Mouse (Mus musculus) WW6 (cell line): ENCODE measurements around the gene Xpo1.
"Not testable (repeated sequence)": the region's sequence is repeated elsewhere in the genome, so short reads cannot be mapped to it uniquely, and the experiment has no call there.

Experiments
- DNase-seq: peaks from one replicate; pipeline ENCODE4 v3.0.0-alpha.2; 2013; ENCODE audit warnings: low read depth, low spot score

Gene Xpo1

DNA sequence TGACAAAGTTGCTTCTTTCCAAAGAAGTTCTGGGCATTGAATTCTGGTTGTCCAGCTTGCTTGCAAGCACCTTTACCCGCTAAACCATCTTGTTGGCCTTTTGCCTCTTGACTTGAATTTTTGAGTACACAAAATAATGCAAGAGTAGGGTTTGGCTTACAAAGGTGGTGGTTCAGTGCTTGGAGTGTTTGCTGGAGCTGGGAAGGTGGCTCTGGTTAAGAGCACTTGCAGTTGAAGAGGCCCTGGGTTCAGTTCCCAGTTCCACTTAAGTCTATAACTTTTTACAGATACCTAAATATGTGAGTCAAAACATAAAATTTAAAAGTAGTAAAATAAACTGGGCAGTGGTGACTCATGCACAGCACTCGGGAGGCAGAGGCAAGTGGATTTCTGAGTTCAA, 42.5 kb downstream of the Xpo1 start:
- no peak for DNase-seq

DNA sequence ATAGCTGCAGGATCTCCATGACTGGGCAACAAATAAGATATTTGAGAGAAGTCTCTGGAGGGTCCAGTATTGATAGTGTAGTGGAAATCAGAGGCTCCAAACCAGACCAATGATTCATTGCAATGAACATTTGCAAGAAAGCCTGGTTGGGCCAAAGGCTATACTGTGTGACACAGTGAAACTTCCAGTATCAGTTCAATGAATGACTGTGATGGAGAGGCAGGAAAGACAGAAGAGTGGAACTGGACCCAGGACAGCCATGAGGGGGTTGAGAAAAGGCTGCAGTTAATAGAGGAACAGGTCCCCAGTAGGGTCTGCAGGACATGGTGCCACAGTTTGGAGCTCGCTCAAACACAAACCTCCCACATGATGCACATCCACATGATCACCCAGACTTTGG, 44.1 kb downstream of the Xpo1 start:
- DNase-seq: no peak

DNA sequence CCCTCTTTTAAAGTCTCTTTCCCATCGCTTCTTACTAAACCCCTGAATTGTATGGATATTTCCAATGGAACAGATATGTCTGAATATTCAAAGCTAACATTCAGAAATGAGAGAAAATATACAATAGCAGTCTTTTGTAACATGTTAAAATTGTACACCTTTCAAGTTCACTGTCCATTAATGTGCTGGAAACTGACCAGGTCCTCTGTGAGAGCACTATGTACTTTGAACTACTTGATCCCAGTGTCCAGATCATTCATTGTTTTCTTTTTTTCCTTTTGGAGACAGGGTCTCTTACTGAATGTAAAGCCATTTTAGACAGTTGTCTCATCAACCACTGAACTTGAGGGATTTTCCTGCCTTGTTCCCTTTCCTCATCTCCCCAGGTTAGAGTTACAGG, 47.3 kb downstream of the Xpo1 start:
- no peak for DNase-seq

DNA sequence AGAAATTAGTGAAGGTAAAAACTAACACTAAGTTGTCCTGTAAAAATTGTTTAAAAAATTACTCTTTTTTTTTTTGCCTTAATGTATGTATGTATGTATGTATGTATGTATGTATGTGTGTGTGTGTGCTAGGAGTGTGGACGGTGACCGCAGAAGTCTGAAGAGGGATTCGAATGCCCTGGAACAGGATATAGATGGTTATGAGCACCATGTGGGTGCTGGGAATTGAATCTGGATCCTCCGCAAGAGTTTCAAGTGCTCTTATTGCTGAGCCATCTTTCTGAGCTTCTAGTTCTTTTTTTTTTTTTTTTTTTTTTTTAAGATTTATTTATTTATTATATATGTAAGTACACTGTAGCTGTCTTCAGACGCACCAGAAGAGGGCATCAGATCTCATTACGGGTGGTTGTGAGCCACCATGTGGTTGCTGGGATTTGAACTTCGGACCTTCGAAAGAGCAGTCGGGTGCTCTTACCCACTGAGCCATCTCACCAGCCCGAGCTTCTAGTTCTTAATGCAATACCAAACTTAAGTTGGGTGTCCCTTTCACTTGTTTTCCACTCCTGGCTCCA, 49.3 kb downstream of the Xpo1 start:
- DNase-seq: not testable (repeated sequence)

DNA sequence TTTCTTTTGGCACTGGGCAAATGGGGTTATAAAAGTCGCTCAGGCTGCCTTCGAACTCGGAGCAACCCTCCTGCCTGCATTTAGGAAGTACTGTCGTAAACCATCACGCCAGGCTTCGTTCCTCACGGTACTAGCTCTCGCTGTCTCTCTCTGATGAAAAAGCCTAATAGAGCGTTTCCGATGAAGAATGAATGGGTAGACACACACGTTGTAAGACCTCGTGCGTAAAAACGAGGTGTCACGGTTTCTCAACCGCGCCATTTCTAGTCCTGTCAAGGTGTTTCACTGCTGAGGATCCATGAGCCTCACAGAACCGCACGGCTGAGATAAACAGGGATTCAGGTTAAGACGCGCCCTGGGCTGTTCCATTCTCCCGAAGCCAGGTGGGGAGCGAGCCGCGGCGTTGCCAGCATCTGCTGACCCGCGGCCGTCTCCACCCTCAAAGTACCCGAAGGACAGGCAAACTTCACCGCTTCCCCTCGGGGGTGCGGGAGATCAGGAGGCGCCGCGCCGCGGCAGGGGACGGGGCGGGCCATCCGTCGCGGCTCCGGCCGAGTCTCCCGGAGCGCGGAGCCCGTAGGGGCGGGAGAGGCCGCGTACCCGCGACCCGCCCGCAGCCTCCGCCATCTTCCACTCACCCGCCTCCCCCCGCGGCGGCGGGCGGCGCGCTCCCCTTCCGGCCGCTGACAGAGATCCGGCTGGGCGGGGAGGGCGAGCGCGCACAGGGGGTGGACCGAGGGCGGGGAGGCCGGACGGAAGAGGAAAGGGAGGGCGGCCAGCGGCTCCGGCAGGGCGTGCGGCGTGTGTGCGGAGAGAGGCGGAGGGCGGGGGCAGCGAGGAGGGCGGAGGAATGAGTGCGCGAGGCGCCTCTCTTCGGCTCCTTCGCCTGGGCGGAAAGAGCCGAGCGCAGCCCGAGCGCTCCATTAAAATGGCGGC, 50.1 kb downstream of the Xpo1 start:
- peak; percentile 83 for DNase-seq

DNA sequence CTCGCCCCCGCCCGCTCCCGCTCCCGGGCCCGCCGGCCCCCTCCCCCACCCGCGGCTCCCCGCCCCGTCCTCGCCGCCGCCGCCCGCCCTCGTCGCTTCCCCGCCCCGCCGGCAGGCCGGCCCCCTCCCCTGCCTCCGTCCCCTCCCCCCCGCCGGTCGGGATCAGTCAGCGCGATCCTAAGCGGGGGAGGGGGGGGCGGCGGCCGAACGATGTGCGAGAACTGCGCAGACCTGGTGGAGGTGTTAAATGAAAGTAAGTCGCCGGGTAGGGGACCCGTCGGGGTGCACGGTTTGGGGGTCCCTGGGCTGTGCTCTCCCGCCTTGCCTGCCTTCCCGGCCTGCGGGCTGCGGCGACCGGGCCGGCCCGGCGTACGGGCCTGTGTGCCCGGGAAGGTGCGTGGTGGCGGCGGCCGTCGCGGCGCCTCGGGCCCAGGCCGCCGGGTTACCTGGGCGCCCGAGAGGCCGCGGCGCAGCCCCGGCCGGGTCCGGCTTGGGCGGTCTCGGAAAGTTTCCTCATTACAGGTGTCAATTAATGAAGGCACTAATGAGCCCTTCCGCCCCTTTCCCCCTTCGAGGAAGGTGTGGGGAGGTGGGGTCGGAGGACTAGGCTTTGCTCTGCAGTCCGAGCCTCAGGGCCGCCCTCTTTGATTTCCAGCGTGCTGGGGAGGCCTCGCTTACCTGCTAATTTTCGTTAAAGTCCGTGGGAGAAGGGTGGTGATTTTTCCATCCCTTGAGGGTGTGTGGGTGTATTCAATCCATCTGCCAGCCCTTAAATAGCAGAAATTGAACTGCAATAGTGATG, 51.1 kb downstream of the Xpo1 start, which contains the start of gene Usp34:
Gene Usp34 (plus strand): TSS at position 132 of the 802 bp plus-strand sequence.
- peak; percentile 48 for DNase-seq

DNA sequence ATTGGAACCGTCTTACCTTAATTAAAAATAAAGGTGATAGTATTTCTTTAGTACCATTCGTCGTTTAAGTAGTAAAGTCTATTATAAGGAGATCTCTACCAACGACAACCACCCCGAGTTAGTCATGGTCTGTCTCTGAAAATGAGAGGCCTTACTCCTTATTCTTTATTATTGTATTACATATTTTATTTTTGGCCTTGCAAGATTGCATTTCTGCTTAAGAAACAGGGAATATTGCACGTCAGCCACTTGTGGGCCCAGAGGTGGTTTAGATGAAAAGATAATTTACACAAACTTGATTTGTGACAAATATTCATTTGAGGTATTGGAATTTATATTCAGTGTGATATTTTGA, 51.7 kb downstream of the Xpo1 start:
- no peak for DNase-seq

DNA sequence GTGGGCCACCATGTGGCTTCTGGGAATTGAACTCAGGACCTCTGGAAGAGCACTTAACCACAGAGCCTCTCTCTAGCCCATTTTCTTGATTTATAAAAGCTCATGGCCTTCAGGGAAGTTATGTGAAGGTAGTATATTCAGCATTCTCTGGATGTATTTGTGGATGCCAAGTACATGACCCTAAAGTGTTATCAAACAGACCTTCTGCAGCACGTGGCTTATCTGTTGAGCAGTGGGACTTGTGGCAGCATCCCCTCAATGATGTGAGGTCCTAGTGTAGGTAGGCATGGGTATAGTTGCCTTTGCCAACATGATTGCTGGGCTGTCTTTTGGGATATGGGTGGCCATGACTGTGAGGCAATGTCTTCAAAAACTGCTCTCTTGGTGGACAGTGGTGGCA, 57.7 kb downstream of the Xpo1 start:
- DNase-seq: no peak

DNA sequence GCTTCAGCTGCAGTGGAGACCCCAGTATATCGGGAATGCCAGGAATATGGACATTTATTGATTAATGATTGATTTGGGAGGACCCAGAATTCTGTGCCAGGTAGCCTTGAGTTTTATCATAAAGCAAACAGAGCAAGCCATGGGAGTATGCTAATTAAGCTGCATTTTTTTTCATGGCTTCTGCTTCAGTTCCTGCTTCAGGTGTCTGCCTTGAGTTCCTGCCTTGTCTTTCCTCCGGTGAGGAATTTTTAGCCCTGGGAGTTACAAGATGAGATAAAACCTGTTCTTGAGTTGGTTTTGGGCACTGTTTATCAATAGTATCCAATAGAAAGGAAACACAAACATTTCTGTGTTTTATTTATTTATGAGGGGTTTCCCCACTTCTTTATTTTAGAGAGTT, 73.6 kb downstream of the Xpo1 start:
- DNase-seq: no peak

DNA sequence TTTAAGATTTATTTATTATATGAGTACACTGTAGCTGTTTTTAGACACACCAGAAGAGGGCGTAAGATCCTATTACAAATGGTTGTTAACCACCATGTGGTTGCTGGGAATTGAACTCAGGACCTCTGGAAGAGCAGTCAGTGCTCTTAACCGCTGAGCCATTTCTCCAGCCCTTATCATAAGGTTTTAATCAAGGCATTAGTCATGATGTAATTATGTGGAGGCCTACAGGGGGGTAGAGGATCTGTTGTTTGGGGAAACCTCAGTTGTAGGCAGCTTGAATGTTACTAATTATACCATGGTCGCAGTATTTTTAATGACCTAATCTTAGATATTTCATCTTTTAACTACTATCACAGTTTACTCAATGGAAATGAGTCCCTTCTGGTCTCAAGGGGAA, 76.3 kb downstream of the Xpo1 start:
- DNase-seq: no peak

DNA sequence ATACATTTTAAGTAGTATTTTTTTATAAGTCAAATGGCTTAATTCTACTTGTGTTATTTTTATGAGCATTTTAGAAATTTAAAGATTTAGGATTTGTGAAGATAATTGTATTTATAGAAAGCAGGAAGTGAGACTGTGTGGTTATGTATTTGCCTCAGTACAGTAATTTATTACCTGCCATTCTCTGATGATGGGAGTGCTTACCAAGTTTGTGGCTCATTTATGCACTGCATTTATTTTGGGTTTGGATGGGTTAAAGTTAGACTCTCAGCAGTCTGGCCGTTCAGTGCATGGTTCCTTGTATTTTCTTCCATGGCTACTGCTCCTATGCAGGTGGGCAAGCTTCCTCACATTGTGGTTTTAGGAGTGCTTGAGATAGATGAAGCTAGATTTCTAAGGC, 79.3 kb downstream of the Xpo1 start:
- DNase-seq: no peak
